ENCODE assay signal across 16 mouse cellular contexts in genomic region chr11:118981012-118981776, GRCm38 (mm10). TPM values are rescaled to one million over a fixed set of nuclear protein-coding genes. Genes with fewer than 3 reads are reported as not detected.
DNase-seq lines count a peak whose midpoint lies in the region; ATAC-seq and TF ChIP-seq lines count a peak whose summit lies in the region.
"Had no signal": no experiment of that assay in that cellular context is flagged by ENCODE, and none has a peak within 500 bp of the region (broad histone marks: within the 10 kb centered on the region; RNA-seq: fewer than 3 reads in every experiment).

No protein-coding gene starts in this region.

- TF ChIP-seq CTCF in lung, adult 2 months (IDR thresholded peaks at IDR 0.05; ENCODE audit: insufficient read depth, low read length) = no peak
- TF ChIP-seq CTCF in spleen, adult 2 months (IDR thresholded peaks at IDR 0.05; ENCODE audit: extremely low read depth, insufficient read depth, insufficient read length, insufficient replicate concordance) = peak; percentile 4; the same call in 1 of the 2 replicates

- H3K27ac ChIP-seq in lung, embryonic 15.5 days = no peak overlapping the region
- H3K27ac ChIP-seq in spleen, adult 2 months (ENCODE audit: insufficient read depth, low read length) = no peak overlapping the region
- H3K27ac ChIP-seq: hindbrain, embryonic 14.5 days; liver, embryonic 14.5 days had no signal

- no peaks in the 10 kb centered on the region for H3K36me3 ChIP-seq in lung, embryonic 15.5 days
- H3K36me3 ChIP-seq in spleen, adult 2 months (ENCODE audit: control insufficient read depth, insufficient read depth, low read length) = no peaks in the 10 kb centered on the region

- H3K4me3 ChIP-seq in lung, embryonic 15.5 days = no peak overlapping the region
- no peak overlapping the region for H3K4me3 ChIP-seq in lung, adult 2 months (replicated peaks; ENCODE audit: extremely low read depth, low read depth, low read length)
- H3K4me3 ChIP-seq in spleen, adult 2 months (ENCODE audit: extremely low read depth, insufficient read depth, insufficient read length) = no peak overlapping the region

- WGBS in lung, embryonic 15.5 days = 56% methylated on average over 18 of the region's 18 CpGs
- WGBS in lung, adult 2 months = 48% methylated on average over 18 of the region's 18 CpGs
- 29% methylated on average over 18 of the region's 18 CpGs for WGBS in spleen, adult 2 months

- 0 out of 2 replicates have a peak overlapping the region, but pooled peaks have one; percentile 2 for H3K4me2 ChIP-seq in lung, embryonic 15.5 days
- H3K4me2 ChIP-seq: hindbrain, embryonic 14.5 days had no signal

- DNase-seq in heart, adult 18-20 months = peak; percentile 13 to 23
- no peak for DNase-seq in heart, adult 11 months
- DNase-seq in lung, adult 2 months = no peak
- peak; percentile 45 for DNase-seq in lung, postnatal 36 days
- peak; percentile 61 to 64 for DNase-seq in spleen, adult 2 months (ENCODE audit: low read depth in 1 of 2, low spot score in 2 of 2)
- no peak for DNase-seq in adrenal gland, postnatal 4 days (ENCODE audit: low spot score in 2 of 2)
- DNase-seq in retina, postnatal 1 day = no peak
- DNase-seq: adrenal gland, adult 2 months; kidney, postnatal 36 days; midbrain, embryonic 14.5 days; thymus, adult 2 months had no signal

- peaks cover 15% of the 10 kb centered on the region for H3K27me3 ChIP-seq in lung, embryonic 15.5 days
- H3K27me3 ChIP-seq in spleen, adult 2 months (ENCODE audit: control insufficient read depth, insufficient read depth, low read length) = no peaks in the 10 kb centered on the region

- no peaks in the 10 kb centered on the region for H3K4me1 ChIP-seq in lung, embryonic 15.5 days
- H3K4me1 ChIP-seq in lung, adult 2 months (ENCODE audit: control insufficient read depth, insufficient read depth, low read length) = no peaks in the 10 kb centered on the region
- peaks cover 6% of the 10 kb centered on the region; the same call in 1 of the 2 replicates for H3K4me1 ChIP-seq in spleen, adult 2 months (ENCODE audit: control insufficient read depth, insufficient read depth, insufficient read length)

- ATAC-seq in lung, embryonic 15.5 days (ENCODE audit: borderline replicate concordance, extremely low read depth, low FRiP score, low TSS enrichment) = no peak

- H3K9me3 ChIP-seq in lung, embryonic 15.5 days = no peaks in the 10 kb centered on the region

- no peak for TF ChIP-seq POLR2A in lung, adult 2 months (IDR thresholded peaks at IDR 0.05; ENCODE audit: borderline replicate concordance, extremely low read depth, low read depth, low read length)
- TF ChIP-seq POLR2A in spleen, adult 2 months (IDR thresholded peaks at IDR 0.05; ENCODE audit: low read depth, low read length) = no peak

- no peak overlapping the region for H3K9ac ChIP-seq in lung, embryonic 15.5 days
- H3K9ac ChIP-seq: hindbrain, embryonic 14.5 days; liver, embryonic 14.5 days had no signal

RNA-seq across cellular contexts. Expression of gene Enpp7, which starts 6.8 kb away (rescaled TPM):
- total RNA-seq in heart, adult 18-20 months (2021) = not detected
- polyA plus RNA-seq in lung, embryonic 15.5 days (2015; fragmentation: Nextera tagmentation; extraction: Ambion mirVana) = not detected in 2 replicates
- 0.13 TPM in 1 of 2 replicates, not detected in the other for polyA plus RNA-seq in lung, adult 2 months (2012; rRNA removed)
- polyA plus RNA-seq in spleen, adult 2 months (2012; rRNA removed) = not detected in 2 replicates
- not detected for total RNA-seq in adrenal gland, postnatal 4 days (2021)
- total RNA-seq: adrenal gland, adult 2 months; left cerebral cortex, postnatal 14 days had no signal
- polyA plus RNA-seq: adrenal gland, adult 2 months; heart, embryonic 14.5 days; hindbrain, embryonic 14.5 days; liver, embryonic 14.5 days; midbrain, embryonic 14.5 days had no signal

RNA-seq across cellular contexts. Expression of gene Cbx2, which starts 41.6 kb away (rescaled TPM):
- 1 to 10 TPM; 1.5 to 2.6 TPM for total RNA-seq in heart, adult 18-20 months (2021)
- polyA plus RNA-seq in lung, embryonic 15.5 days (2015; fragmentation: Nextera tagmentation; extraction: Ambion mirVana) = 36.7 and 38.3 TPM in 2 replicates
- 2.9 and 4.4 TPM in 2 replicates for polyA plus RNA-seq in lung, adult 2 months (2012; rRNA removed)
- polyA plus RNA-seq in spleen, adult 2 months (2012; rRNA removed) = 1.8 and 2.1 TPM in 2 replicates
- 10 to 100 TPM in 1 of 2 experiments, 1 to 10 TPM in 1; 9.5 to 10.1 TPM for total RNA-seq in adrenal gland, postnatal 4 days (2021)

RNA-seq across cellular contexts. Expression of gene Cbx8, which starts 59.6 kb away (rescaled TPM):
- 1 to 10 TPM; 3.1 to 4.0 TPM for total RNA-seq in heart, adult 18-20 months (2021)
- 9.4 and 11.3 TPM in 2 replicates for polyA plus RNA-seq in lung, embryonic 15.5 days (2015; fragmentation: Nextera tagmentation; extraction: Ambion mirVana)
- 3.8 and 3.9 TPM in 2 replicates for polyA plus RNA-seq in lung, adult 2 months (2012; rRNA removed)
- 4.5 and 5.6 TPM in 2 replicates for polyA plus RNA-seq in spleen, adult 2 months (2012; rRNA removed)
- 10 to 100 TPM; 10.8 to 15.5 TPM for total RNA-seq in adrenal gland, postnatal 4 days (2021)

Comparison
In these comparisons a context has a peak if more than half of its experiments do, and no peak if none do; other contexts are left out.
1. DNase-seq: peak in heart, adult 18-20 months (2 of 2), lung, postnatal 36 days (single experiment) and spleen, adult 2 months (2 of 2); none in heart, adult 11 months (single experiment), lung, adult 2 months (single experiment), adrenal gland, postnatal 4 days (0 of 2) and retina, postnatal 1 day (single experiment).